Mouse (Mus musculus): ENCODE measurements around the gene Ldlrap1.
A peak's percentile ranks its signal among the peaks of the same experiment; 100 is the strongest.

Gene Ldlrap1

GRCm38 (mm10) chr4:134751682-134752380 lies 16.0 kb downstream of the Ldlrap1 start:
- no peak for DNase-seq (ENCODE audit: low spot score in 2 of 2)

- DNase-seq (ENCODE audit: low spot score in 2 of 2): no peak
Observed at GRCm38 (mm10) chr4:134750825-134751224, 17.0 kb downstream of the Ldlrap1 start.

GRCm38 (mm10) chr4:134750263-134750662 lies 17.6 kb downstream of the Ldlrap1 start:
- no peak for DNase-seq (ENCODE audit: low spot score in 2 of 2)

- DNase-seq (ENCODE audit: low spot score in 2 of 2): no peak
Observed at GRCm38 (mm10) chr4:134749301-134750030, 18.4 kb downstream of the Ldlrap1 start.

- DNase-seq (ENCODE audit: low spot score in 2 of 2): peak; percentile 78 to 89
Observed at GRCm38 (mm10) chr4:134745900-134746661, 21.7 kb downstream of the Ldlrap1 start.

- DNase-seq (ENCODE audit: low spot score in 2 of 2): no peak
Observed at GRCm38 (mm10) chr4:134743881-134744633, 23.8 kb downstream of the Ldlrap1 start.

- no peak for DNase-seq (ENCODE audit: low spot score in 2 of 2)
Observed at GRCm38 (mm10) chr4:134741949-134742348, 25.9 kb downstream of the Ldlrap1 start.

- no peak for DNase-seq (ENCODE audit: low spot score in 2 of 2)
Observed at GRCm38 (mm10) chr4:134740186-134740585, 27.6 kb downstream of the Ldlrap1 start.

GRCm38 (mm10) chr4:134739530-134739929 lies 28.3 kb downstream of the Ldlrap1 start:
- DNase-seq (ENCODE audit: low spot score in 2 of 2): no peak

- no peak for DNase-seq (ENCODE audit: low spot score in 2 of 2)
Observed at GRCm38 (mm10) chr4:134737365-134737910, 30.4 kb downstream of the Ldlrap1 start.

- peak; percentile 44 to 63 for DNase-seq (ENCODE audit: low spot score in 2 of 2)
Observed at GRCm38 (mm10) chr4:134736147-134736546, 31.7 kb downstream of the Ldlrap1 start.

- no peak for DNase-seq (ENCODE audit: low spot score in 2 of 2)
Observed at GRCm38 (mm10) chr4:134734629-134735081, 33.2 kb downstream of the Ldlrap1 start.

- no peak for DNase-seq (ENCODE audit: low spot score in 2 of 2)
Observed at GRCm38 (mm10) chr4:134734038-134734628, 33.7 kb downstream of the Ldlrap1 start.

GRCm38 (mm10) chr4:134733371-134733770 lies 34.5 kb downstream of the Ldlrap1 start:
- no peak for DNase-seq (ENCODE audit: low spot score in 2 of 2)

- DNase-seq (ENCODE audit: low spot score in 2 of 2): no peak
Observed at GRCm38 (mm10) chr4:134730106-134730505, 37.7 kb downstream of the Ldlrap1 start.

GRCm38 (mm10) chr4:134725735-134726345 lies 42.0 kb downstream of the Ldlrap1 start:
- no peak for DNase-seq (ENCODE audit: low spot score in 2 of 2)

GRCm38 (mm10) chr4:134724974-134725373 lies 42.9 kb downstream of the Ldlrap1 start:
- DNase-seq (ENCODE audit: low spot score in 2 of 2): no peak

- no peak for DNase-seq (ENCODE audit: low spot score in 2 of 2)
Observed at GRCm38 (mm10) chr4:134723251-134723650, 44.6 kb downstream of the Ldlrap1 start.

GRCm38 (mm10) chr4:134721076-134721475 lies 46.7 kb downstream of the Ldlrap1 start:
- no peak for DNase-seq (ENCODE audit: low spot score in 2 of 2)

GRCm38 (mm10) chr4:134720371-134720770 lies 47.5 kb downstream of the Ldlrap1 start:
- DNase-seq (ENCODE audit: low spot score in 2 of 2): no peak
